Mouse (Mus musculus) gastrocnemius, adult 2 months (tissue): ENCODE measurements at regions not wholly inside any gene's neighbourhood (a gene's known extent, or its start where the extent isn't known, plus 50 kb on each side); places are given as distances from the start of the nearest gene placed in this dataset.

Experiments used
- DNase-seq: peaks from one replicate; pipeline ENCODE4 v3.0.0; 2022
- H3K27ac ChIP-seq: fragments of 200-600 bp; 2 replicates; pipeline ENCODE4 v1.8.1; 2022; ENCODE audit warnings: mild to moderate bottlenecking
- H3K4me3 ChIP-seq: fragments of 200-600 bp; 2 replicates; pipeline ENCODE4 v1.8.1; 2022; ENCODE audit warnings: mild to moderate bottlenecking, moderate library complexity
- CTCF ChIP-seq: fragments of 200-600 bp; IDR thresholded peaks from 2 replicates; pipeline ENCODE4 v1.8.1; 2022; ENCODE audit warnings: antibody characterized with exemption, mild to moderate bottlenecking, moderate library complexity
- intact Hi-C: fragments of 180-260 bp; cut with DNase I; formaldehyde crosslinking; loops from one replicate; pipeline ENCODE4 v1.15.1; 2025

GRCm38 (mm10) chr8:26484749-26485148, 365.4 kb downstream of the Gm45692 start:
- Histone ChIP-seq H3K4me3 (no peak overlapping the region), H3K27ac (no peak overlapping the region)
- no peak for DNase-seq
- TF ChIP-seq CTCF: no peak
- intact Hi-C loops: no loop called here

DNA sequence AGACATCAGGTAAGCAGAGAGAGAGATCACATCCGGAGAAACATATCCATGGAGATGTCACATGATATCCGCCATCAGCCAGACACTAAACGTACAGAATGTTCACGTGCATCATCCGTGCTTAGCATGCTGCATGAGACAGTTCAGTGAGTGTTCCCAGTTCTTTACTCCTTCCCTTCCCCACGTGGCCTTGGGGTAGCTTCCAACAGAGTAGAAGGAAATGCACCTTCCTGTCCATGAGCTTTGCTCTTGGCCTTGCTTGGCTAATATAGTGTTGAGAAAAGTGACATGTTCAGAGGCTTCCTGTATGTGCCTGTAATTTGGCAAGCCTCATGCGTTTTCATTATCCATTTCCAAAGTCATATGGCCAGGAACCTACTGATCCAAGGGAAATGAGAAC, 368.5 kb downstream of the Gm45692 start:
- TF ChIP-seq CTCF: no peak

GRCm38 (mm10) chr8:26488590-26488989, 369.3 kb downstream of the Gm45692 start:
- intact Hi-C loops: no loop called here
- DNase-seq: no peak
- no peak for TF ChIP-seq CTCF
- Histone ChIP-seq H3K27ac (no peak overlapping the region), H3K4me3 (no peak overlapping the region)

More for the DNA sequence above, 368.5 kb downstream of the Gm45692 start:
- no peak for DNase-seq
- Histone ChIP-seq H3K4me3 (no peak overlapping the region), H3K27ac (no peak overlapping the region)
- intact Hi-C loops: no loop called here

DNA sequence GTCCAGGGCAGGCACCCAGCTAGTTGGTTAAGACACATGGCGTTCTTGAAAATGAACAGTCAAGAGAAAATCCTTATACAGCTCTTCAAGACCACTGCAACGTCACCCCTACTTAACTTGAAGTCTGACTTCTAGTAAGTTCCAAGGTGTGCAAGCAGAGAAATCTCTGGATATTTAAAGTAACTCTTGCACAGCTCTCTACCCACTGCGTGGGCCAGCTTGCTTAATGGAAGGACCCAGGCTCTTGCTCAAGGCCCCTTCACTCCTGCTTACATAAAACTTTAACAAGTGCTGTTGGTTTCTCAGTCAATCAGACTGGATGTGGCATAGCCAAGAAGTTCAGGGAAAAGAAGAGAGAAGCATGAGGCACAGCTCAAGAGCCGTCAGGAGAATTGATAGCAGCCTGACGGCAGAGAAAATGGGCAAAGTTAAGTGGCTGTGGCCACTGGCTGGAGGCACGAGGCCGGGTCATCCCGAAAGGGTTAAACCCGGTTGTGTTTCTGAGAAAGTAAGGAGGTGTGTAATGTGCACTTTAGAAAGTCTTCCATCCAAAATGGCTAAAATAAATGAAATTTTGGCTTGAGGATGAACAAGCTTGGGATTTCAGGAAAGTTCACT, 382.0 kb downstream of the Gm45692 start:
- no peak for DNase-seq
- no peak for TF ChIP-seq CTCF
- H3K27ac ChIP-seq: no peak overlapping the region
- intact Hi-C loops: no loop called here
- H3K4me3 ChIP-seq: no peak overlapping the region

- DNase-seq: no peak
- no peak for TF ChIP-seq CTCF
- Histone ChIP-seq H3K4me3 (no peak overlapping the region), H3K27ac (no peak overlapping the region)
- intact Hi-C loops: no loop called here
Observed at GRCm38 (mm10) chr8:26501814-26502572, 382.7 kb downstream of the Gm45692 start.

- no peak overlapping the region for H3K27ac ChIP-seq
- intact Hi-C loops: no loop called here
- no peak for DNase-seq
- no peak for TF ChIP-seq CTCF
- no peak overlapping the region for H3K4me3 ChIP-seq
Observed at GRCm38 (mm10) chr8:26502772-26503171, 383.4 kb downstream of the Gm45692 start.

GRCm38 (mm10) chr8:26503918-26504317, 384.6 kb downstream of the Gm45692 start:
- no peak overlapping the region for H3K4me3 ChIP-seq
- intact Hi-C loops: no loop called here
- DNase-seq: no peak
- H3K27ac ChIP-seq: no peak overlapping the region
- no peak for TF ChIP-seq CTCF

- no peak for TF ChIP-seq CTCF
- intact Hi-C loops: no loop called here
- no peak overlapping the region for H3K4me3 ChIP-seq
- DNase-seq: no peak
- no peak overlapping the region for H3K27ac ChIP-seq
Observed at GRCm38 (mm10) chr8:26504319-26505035, 385.1 kb downstream of the Gm45692 start.

DNA sequence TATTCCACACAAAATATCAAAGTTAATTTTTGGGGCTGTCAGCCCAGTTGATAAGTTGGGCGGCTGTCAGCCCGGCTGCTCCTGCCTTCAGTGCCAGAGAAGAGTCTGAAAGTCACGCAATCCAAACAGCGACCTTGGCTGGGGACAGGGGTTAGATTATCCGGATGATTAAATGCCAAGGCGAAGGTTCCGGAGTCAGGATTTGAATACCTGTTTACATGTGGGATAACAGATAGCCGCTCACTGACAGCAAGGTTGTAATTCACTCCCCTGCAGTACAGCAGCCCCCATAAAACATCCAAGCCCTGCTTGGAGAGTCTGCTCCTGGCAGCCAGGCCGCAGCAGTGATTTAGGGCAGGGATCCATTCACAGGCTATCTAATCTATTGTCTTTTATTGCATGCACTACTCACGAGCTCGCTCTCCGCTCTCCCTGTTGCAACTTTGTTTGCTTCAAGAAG, 388.3 kb downstream of the Gm45692 start:
- Histone ChIP-seq H3K27ac (no peak overlapping the region), H3K4me3 (no peak overlapping the region)
- intact Hi-C loops: no loop called here
- DNase-seq: no peak
- no peak for TF ChIP-seq CTCF

DNA sequence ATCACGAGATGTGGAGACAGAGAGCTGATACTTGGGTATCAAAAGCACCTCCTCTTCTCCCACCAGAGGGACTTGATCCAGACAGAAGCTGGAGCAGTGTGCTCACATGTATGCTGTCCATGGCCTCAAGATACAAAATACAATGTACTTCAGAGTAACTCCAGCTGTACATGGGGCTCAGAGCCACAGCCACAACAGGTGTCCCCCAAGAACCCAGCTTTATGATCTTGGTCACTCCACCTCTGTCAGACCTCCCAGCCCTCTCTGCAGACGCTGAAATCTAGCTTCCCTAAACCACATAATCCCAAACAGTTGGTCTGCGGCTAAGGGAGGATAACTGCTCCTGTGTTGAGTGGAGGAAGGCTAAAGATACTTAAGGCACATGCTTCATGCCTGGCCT, 389.9 kb downstream of the Gm45692 start:
- no peak for DNase-seq

GRCm38 (mm10) chr8:26513001-26513400, 393.7 kb downstream of the Gm45692 start:
- intact Hi-C loops: no loop called here

More for the DNA sequence above, 389.9 kb downstream of the Gm45692 start:
- Histone ChIP-seq H3K27ac (no peak overlapping the region), H3K4me3 (no peak overlapping the region)
- TF ChIP-seq CTCF: no peak
- intact Hi-C loops: no loop called here

DNA sequence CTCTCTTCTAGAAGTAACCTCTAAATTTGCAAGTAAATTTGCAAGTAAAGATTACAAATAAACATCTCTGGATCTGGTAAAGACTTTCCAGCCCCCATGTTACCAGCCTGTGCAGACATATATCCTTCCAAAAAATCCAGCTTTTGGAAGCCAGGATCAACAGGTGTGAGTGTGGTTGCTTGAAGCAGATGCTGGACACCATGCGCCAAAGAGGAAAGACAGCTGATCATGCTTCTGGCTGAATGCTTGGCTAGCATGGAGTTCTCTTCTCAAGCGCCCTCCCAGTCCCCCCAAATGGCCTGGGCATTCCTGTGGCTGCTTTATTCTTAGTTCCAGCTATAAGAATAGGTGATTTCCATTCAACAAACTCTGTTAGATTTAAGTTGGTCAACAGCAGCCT, 404.9 kb downstream of the Gm45692 start:
- H3K4me3 ChIP-seq: no peak overlapping the region
- no peak for TF ChIP-seq CTCF
- no peak overlapping the region for H3K27ac ChIP-seq
- no peak for DNase-seq
- intact Hi-C loops: no loop called here

More at GRCm38 (mm10) chr8:26513001-26513400, 393.7 kb downstream of the Gm45692 start:
- DNase-seq: no peak
- H3K27ac ChIP-seq: no peak overlapping the region
- TF ChIP-seq CTCF: no peak
- H3K4me3 ChIP-seq: no peak overlapping the region
